28 mouse cellular contexts compared by ENCODE assay signal in genomic region chr4:107362755-107363154, GRCm38 (mm10). TPM values are rescaled to one million over a fixed set of nuclear protein-coding genes. Genes with fewer than 3 reads are reported as not detected.
"Had no signal": no experiment of that assay in that cellular context is flagged by ENCODE, and none has a peak within 500 bp of the region (broad histone marks: within the 10 kb centered on the region; RNA-seq: fewer than 3 reads in every experiment).

No protein-coding gene starts in this region.

- H3K9me3 ChIP-seq: limb, embryonic 10.5 days; limb, embryonic 13.5 days; liver, embryonic 12.5 days; liver, embryonic 15.5 days; lung, embryonic 15.5 days; midbrain, embryonic 10.5 days; midbrain, embryonic 13.5 days had no signal

- H3K27me3 ChIP-seq: limb, embryonic 13.5 days; liver, embryonic 12.5 days; liver, embryonic 15.5 days; lung, embryonic 15.5 days; megakaryocyte, embryonic 14.5 days; midbrain, embryonic 13.5 days had no signal

- ATAC-seq: liver, embryonic 12.5 days; midbrain, embryonic 13.5 days; midbrain, embryonic 16.5 days had no signal

- H3K4me3 ChIP-seq: limb, embryonic 10.5 days; limb, embryonic 13.5 days; liver, embryonic 12.5 days; liver, embryonic 15.5 days; lung, embryonic 15.5 days; megakaryocyte, embryonic 14.5 days; midbrain, embryonic 10.5 days; midbrain, embryonic 13.5 days had no signal

- H3K9ac ChIP-seq: limb, embryonic 13.5 days; liver, embryonic 12.5 days; liver, embryonic 15.5 days; lung, embryonic 15.5 days; midbrain, embryonic 13.5 days had no signal

- H3K4me2 ChIP-seq: limb, embryonic 13.5 days; liver, embryonic 12.5 days; liver, embryonic 15.5 days; lung, embryonic 15.5 days; midbrain, embryonic 13.5 days had no signal

- H3K36me3 ChIP-seq: liver, embryonic 15.5 days; lung, embryonic 15.5 days had no signal

- DNase-seq: kidney, postnatal 14 days; kidney, postnatal 4 days; liver; lung, adult 18-20 months; lung, postnatal 10 days; lung, postnatal 36 days; right cerebral cortex, adult 18-20 months; right cerebral cortex, postnatal 14 days; right cerebral cortex, postnatal 4 days; thymus, adult 2 months; thymus, postnatal 14 days; thymus, postnatal 4 days had no signal

- H3K27ac ChIP-seq: limb, embryonic 10.5 days; limb, embryonic 13.5 days; liver, embryonic 12.5 days; liver, embryonic 15.5 days; lung, embryonic 15.5 days; midbrain, embryonic 10.5 days; midbrain, embryonic 13.5 days; stomach, postnatal 0 days had no signal

- H3K4me1 ChIP-seq: limb, embryonic 13.5 days; lung, embryonic 15.5 days; midbrain, embryonic 13.5 days had no signal

RNA-seq across cellular contexts. Expression of gene Dio1, which starts 55.8 kb away (rescaled TPM):
- total RNA-seq: layer of hippocampus, adult 18-20 months; layer of hippocampus, postnatal 14 days; left cerebral cortex, postnatal 25 days had no signal
- polyA plus RNA-seq: limb, embryonic 10.5 days; limb, embryonic 13.5 days; liver, embryonic 12.5 days; liver, embryonic 15.5 days; midbrain, embryonic 10.5 days; midbrain, embryonic 16.5 days; neural tube, embryonic 11.5 days; neural tube, embryonic 14.5 days; stomach, embryonic 14.5 days had no signal
